Mouse (Mus musculus): Measurements from ENCODE around the gene Fbxo46.

The Fbxo46 gene

DNA sequence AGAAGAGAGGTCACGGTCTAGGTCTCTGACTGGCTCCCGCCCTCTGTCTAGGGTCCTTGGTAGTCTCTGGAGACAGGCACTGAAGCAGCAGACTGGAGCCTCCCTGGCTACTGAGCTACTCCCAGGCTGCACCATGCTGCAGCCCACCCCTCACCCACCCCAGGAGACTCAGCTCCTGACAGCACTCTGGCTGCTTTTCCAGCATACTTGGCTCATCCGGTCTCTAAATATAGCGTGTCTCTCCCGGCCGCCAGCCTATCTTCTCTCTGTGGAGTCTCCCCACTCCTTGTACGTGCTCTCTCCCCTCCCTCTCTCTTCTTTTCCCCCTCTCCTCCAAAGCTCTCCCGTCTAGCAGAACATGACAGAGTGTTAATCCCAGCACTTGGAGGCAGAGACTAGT, 50.5 kb downstream of the Fbxo46 start:
- no peak overlapping the region for H3K4me3 ChIP-seq (replicated peaks; ENCODE audit: low read length)
- no peak for TF ChIP-seq NANOG (IDR thresholded peaks at IDR 0.05; ENCODE audit: borderline replicate concordance, low read length)
- no peak for TF ChIP-seq POU5F1 (IDR thresholded peaks at IDR 0.05; ENCODE audit: borderline replicate concordance, low read length)
- TF ChIP-seq CTCF (conservative IDR thresholded peaks at IDR 0.05; ENCODE audit: low read length): no peak
- H3K36me3 ChIP-seq (ENCODE audit: insufficient read depth, low read length): no peaks in the 10 kb centered on the region
- no peaks in the 10 kb centered on the region for H3K9me3 ChIP-seq (ENCODE audit: low read length)
- H3K27me3 ChIP-seq (ENCODE audit: insufficient read depth, low read length): peaks cover 20% of the 10 kb centered on the region
- peaks cover 56% of the 10 kb centered on the region for H3K4me1 ChIP-seq (replicated peaks; ENCODE audit: low read depth, low read length)

DNA sequence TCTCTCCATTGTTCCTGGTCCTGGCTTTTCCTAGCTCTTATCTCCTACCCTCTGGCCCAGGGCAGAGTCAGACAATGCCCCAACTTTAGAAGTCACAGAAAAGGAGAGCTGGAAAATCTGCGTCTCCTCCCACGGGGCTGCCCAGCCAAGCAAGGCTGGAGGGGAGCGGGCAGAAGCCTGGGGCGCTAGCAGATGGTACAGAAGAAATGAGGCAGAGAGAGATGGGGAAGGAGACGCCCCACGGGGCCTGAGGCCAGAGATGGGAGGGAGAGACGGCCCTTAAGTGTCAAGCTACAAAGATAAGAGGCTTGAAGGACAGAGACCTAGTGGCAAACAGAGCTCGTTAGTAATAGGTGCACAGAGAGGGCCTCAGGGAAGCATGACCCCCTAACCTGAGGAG, 52.2 kb downstream of the Fbxo46 start:
- Histone ChIP-seq H3K36me3 (ENCODE audit: insufficient read depth, low read length) (no peaks in the 10 kb centered on the region), H3K4me3 (replicated peaks; ENCODE audit: low read length) (0 out of 2 replicates have a peak overlapping the region, but pooled peaks have one; percentile 55), H3K9me3 (ENCODE audit: low read length) (no peaks in the 10 kb centered on the region), H3K27me3 (ENCODE audit: insufficient read depth, low read length) (peaks cover 16% of the 10 kb centered on the region), H3K4me1 (replicated peaks; ENCODE audit: low read depth, low read length) (peaks cover 49% of the 10 kb centered on the region)
- TF ChIP-seq CTCF (conservative IDR thresholded peaks at IDR 0.05; ENCODE audit: low read length) (no peak), POU5F1 (IDR thresholded peaks at IDR 0.05; ENCODE audit: borderline replicate concordance, low read length) (no peak), NANOG (IDR thresholded peaks at IDR 0.05; ENCODE audit: borderline replicate concordance, low read length) (no peak)

DNA sequence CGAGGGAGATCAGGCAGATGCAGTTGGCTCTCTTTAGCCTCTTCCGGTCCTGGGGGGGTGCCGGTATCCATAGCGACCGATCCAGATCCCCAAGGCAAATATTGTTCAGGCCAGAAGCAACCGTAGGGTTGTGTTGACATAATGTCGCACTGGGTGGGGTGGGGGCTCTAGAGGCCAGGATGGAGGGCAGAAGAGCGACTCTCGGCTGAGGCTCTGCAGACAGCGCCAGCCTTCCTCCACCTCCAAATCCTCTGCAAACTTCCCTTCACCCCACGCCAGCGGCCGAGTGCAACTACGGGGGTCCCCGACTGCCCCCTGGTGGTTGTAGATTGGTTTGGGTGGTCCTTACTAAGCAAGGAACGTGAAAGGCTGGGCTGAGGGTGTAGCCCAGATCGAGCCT, 53.2 kb downstream of the Fbxo46 start:
- Histone ChIP-seq H3K4me3 (replicated peaks; ENCODE audit: low read length) (peak overlapping the region; percentile 55; the same call in 1 of the 2 replicates), H3K27me3 (ENCODE audit: insufficient read depth, low read length) (peaks cover 27% of the 10 kb centered on the region), H3K36me3 (ENCODE audit: insufficient read depth, low read length) (no peaks in the 10 kb centered on the region), H3K4me1 (replicated peaks; ENCODE audit: low read depth, low read length) (peaks cover 58% of the 10 kb centered on the region), H3K9me3 (ENCODE audit: low read length) (no peaks in the 10 kb centered on the region)
- TF ChIP-seq CTCF (conservative IDR thresholded peaks at IDR 0.05; ENCODE audit: low read length): peak; percentile 79
- TF ChIP-seq POU5F1 (IDR thresholded peaks at IDR 0.05; ENCODE audit: borderline replicate concordance, low read length): no peak
- TF ChIP-seq NANOG (IDR thresholded peaks at IDR 0.05; ENCODE audit: borderline replicate concordance, low read length): no peak

DNA sequence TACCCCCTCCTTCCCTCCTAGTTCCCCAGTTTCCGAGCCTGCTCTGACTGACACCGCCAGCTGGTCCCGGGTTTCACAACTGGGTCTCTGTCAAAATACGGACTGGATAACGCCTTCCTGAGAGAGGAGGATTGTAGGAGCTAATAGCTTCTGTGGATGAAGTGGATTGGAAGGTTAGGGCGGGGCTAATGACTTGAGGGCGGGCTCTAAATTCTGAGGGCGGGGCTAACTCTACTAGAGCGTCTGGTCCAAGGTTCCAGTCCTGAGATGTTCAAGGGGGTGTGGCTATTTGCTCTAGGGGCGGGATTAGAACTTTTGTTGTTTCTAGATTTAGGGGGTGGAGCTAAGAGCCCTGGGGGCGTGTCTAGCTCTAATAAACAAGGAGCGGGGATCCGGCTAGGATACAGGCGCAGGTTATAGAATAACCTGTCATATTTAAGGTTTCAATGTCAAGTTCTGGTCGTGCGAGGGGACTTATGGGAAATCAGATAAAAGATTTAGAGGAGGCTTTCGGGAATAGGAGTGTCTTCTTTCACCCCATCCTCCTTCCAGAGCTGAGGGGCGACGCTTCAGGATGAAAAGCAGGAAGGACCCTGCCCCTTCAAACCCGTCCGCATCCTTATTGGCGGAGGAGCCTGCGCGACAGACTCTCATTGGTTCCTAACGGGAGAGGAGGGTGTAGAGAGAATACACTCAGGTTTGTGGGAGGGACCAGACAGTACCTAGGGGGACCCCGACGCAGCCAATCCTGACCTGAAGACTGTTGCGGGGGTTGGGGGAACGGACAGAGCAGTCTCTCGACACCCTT, 56.3 kb downstream of the Fbxo46 start, which contains the start of gene Eml2:
TSS of gene Eml2 (plus strand) at position 714 of the 808 bp plus-strand sequence.
- H3K4me1 ChIP-seq (replicated peaks; ENCODE audit: low read depth, low read length): peaks cover 66% of the 10 kb centered on the region
- peaks cover 26% of the 10 kb centered on the region for H3K27me3 ChIP-seq (ENCODE audit: insufficient read depth, low read length)
- peak within 1 kb of the TSS; percentile 77 for H3K4me3 ChIP-seq (replicated peaks; ENCODE audit: low read length)
- no peaks in the 10 kb centered on the region for H3K36me3 ChIP-seq (ENCODE audit: insufficient read depth, low read length)
- TF ChIP-seq POU5F1 (IDR thresholded peaks at IDR 0.05; ENCODE audit: borderline replicate concordance, low read length) (no peak), NANOG (IDR thresholded peaks at IDR 0.05; ENCODE audit: borderline replicate concordance, low read length) (no peak), CTCF (conservative IDR thresholded peaks at IDR 0.05; ENCODE audit: low read length) (no peak)
- no peaks in the 10 kb centered on the region for H3K9me3 ChIP-seq (ENCODE audit: low read length)

DNA sequence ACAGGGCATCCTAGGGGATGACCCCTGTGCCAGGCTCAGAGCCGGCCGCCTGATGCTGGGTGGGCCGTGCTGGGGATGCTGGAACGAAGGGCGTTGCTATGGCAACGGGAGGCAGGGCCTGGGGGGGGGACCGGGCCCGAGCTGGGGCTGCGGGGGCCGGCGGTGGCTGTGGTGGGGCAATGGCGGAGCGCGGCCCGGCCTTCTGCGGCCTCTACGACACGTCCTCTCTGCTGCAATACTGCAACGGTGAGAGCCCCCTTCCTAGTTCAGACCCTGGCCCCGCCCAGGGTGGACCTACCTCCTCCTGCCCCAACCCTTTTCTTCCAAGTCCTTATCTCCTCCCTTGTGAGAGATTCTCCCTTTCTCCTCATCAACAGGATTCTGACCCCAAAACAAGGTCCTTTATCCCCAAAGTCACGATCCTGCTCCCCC, 56.9 kb downstream of the Fbxo46 start:
- peak overlapping the region; percentile 77 for H3K4me3 ChIP-seq (replicated peaks; ENCODE audit: low read length)
- peaks cover 26% of the 10 kb centered on the region for H3K27me3 ChIP-seq (ENCODE audit: insufficient read depth, low read length)
- H3K9me3 ChIP-seq (ENCODE audit: low read length): no peaks in the 10 kb centered on the region
- peaks cover 69% of the 10 kb centered on the region for H3K4me1 ChIP-seq (replicated peaks; ENCODE audit: low read depth, low read length)
- TF ChIP-seq POU5F1 (IDR thresholded peaks at IDR 0.05; ENCODE audit: borderline replicate concordance, low read length) (no peak), NANOG (IDR thresholded peaks at IDR 0.05; ENCODE audit: borderline replicate concordance, low read length) (no peak), CTCF (conservative IDR thresholded peaks at IDR 0.05; ENCODE audit: low read length) (no peak)
- no peaks in the 10 kb centered on the region for H3K36me3 ChIP-seq (ENCODE audit: insufficient read depth, low read length)

DNA sequence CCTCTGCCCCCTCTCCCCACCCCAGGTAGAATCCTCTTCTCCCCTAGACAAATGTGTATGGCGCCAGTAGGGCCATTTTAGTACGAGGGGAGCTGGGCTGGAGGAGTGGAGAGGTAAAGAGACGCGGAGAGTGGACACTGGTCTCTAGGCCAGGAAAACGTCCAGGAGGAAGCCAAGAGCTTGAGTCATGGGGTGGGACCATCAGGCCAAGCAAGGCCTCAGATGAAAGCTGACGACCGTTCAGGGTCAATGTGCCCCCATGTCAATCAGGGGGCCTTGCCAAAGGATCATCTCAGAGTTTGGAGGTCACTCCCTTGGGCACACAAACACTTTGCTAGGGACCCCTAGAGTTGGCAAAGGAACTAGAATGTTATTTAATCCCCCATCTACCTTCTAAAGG, 57.6 kb downstream of the Fbxo46 start:
- Histone ChIP-seq H3K36me3 (ENCODE audit: insufficient read depth, low read length) (no peaks in the 10 kb centered on the region), H3K4me1 (replicated peaks; ENCODE audit: low read depth, low read length) (peaks cover 69% of the 10 kb centered on the region)
- no peak for TF ChIP-seq CTCF (conservative IDR thresholded peaks at IDR 0.05; ENCODE audit: low read length)
- no peak for TF ChIP-seq POU5F1 (IDR thresholded peaks at IDR 0.05; ENCODE audit: borderline replicate concordance, low read length)
- TF ChIP-seq NANOG (IDR thresholded peaks at IDR 0.05; ENCODE audit: borderline replicate concordance, low read length): no peak

DNA sequence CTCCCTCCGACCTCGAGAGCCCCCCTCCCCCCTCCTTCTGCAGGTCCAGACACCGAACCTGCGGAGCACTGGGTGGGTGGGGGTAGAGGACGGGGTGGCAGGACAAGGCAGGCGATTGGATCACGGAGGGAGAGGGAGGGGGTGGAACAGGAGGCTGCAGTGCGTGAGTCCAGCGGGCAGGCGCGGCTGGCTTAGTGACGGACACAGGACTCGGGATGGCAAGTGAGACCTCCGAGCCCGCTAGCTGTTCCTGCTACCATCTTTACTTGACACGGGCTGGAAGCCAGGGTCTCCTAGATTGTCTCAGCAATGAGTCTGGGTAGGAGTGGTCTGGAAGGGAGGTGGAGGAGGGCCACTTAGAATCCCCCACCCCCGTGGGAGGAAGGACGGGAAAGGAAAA, 58.4 kb downstream of the Fbxo46 start:
- no peak for TF ChIP-seq NANOG (IDR thresholded peaks at IDR 0.05; ENCODE audit: borderline replicate concordance, low read length)
- TF ChIP-seq POU5F1 (IDR thresholded peaks at IDR 0.05; ENCODE audit: borderline replicate concordance, low read length): no peak
- no peak for TF ChIP-seq CTCF (conservative IDR thresholded peaks at IDR 0.05; ENCODE audit: low read length)
- Histone ChIP-seq H3K4me3 (replicated peaks; ENCODE audit: low read length) (peak overlapping the region; percentile 43), H3K27me3 (ENCODE audit: insufficient read depth, low read length) (peaks cover 26% of the 10 kb centered on the region), H3K36me3 (ENCODE audit: insufficient read depth, low read length) (0 out of 2 replicates have a peak, but pooled peaks cover 6% of the 10 kb centered on the region), H3K4me1 (replicated peaks; ENCODE audit: low read depth, low read length) (peaks cover 69% of the 10 kb centered on the region), H3K9me3 (ENCODE audit: low read length) (no peaks in the 10 kb centered on the region)

More for the DNA sequence above, 57.6 kb downstream of the Fbxo46 start:
- Histone ChIP-seq H3K9me3 (ENCODE audit: low read length) (no peaks in the 10 kb centered on the region), H3K27me3 (ENCODE audit: insufficient read depth, low read length) (peaks cover 26% of the 10 kb centered on the region), H3K4me3 (replicated peaks; ENCODE audit: low read length) (no peak overlapping the region)

DNA sequence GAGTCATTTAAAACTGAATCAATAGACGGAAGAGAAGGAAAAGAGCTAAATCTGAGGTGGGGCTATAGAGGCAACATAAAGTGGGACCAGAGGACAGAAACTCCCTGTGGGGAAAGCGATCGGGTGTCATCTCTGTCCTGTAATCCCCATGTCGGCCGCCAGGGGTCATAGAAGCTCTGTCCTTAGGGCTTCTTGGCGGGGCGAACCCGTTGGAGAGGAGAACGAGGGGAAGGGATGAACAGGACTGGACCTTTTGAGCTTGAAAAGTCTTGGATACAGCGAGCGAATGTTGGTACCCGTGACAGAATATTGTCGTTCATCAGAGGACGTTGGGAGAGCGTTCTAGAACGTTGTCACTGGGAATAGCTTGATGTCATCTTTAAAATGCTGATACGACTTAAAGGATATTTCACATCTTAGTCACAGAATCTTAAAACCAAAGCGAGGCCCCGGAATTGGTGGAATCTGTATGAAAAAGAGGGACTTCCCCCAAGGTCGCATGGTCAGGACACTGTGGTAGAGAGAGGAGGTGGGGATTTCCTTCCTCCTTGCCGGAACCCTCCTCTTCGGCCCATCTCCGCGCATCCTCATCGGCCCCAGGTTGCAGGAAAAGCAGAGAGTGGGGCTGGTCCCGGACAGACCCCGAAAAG, 58.9 kb downstream of the Fbxo46 start:
- TF ChIP-seq CTCF (conservative IDR thresholded peaks at IDR 0.05; ENCODE audit: low read length): peak; percentile 88
- no peak for TF ChIP-seq POU5F1 (IDR thresholded peaks at IDR 0.05; ENCODE audit: borderline replicate concordance, low read length)
- Histone ChIP-seq H3K4me3 (replicated peaks; ENCODE audit: low read length) (peak overlapping the region; percentile 66), H3K9me3 (ENCODE audit: low read length) (no peaks in the 10 kb centered on the region), H3K27me3 (ENCODE audit: insufficient read depth, low read length) (peaks cover 26% of the 10 kb centered on the region), H3K4me1 (replicated peaks; ENCODE audit: low read depth, low read length) (peaks cover 69% of the 10 kb centered on the region), H3K36me3 (ENCODE audit: insufficient read depth, low read length) (0 out of 2 replicates have a peak, but pooled peaks cover 6% of the 10 kb centered on the region)
